ENCODE assay signal across 7 mouse cellular contexts in the genomic region with DNA sequence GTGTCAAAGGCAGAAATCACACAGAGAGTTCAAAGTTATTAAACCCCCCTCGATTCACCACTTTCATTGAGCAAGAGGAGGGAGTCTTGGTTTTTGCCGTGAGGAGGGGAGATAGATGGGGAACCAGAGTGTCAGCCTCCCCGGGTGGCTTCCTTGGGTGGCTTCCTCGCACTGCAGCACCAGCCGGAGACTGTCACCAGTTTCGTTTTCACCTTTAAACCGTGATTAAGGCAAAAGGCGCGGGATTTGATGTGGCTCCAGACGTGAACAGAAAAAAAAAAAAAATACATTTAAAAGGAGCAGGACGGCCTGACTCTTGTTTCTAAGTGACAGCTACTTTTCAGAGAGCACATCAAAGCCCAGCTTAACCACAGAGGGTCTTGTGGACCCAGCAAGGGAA. TPM values are rescaled to one million over a fixed set of nuclear protein-coding genes. Genes with fewer than 3 reads are reported as not detected.
DNase-seq lines count a peak whose midpoint lies in the region; ATAC-seq and TF ChIP-seq lines count a peak whose summit lies in the region.

No protein-coding gene starts in this region.

- no peak for TF ChIP-seq POLR2A in myocyte (IDR thresholded peaks at IDR 0.05; ENCODE audit: insufficient read length, low read depth)

- intact Hi-C loops in gastrocnemius, postnatal 36 days (cut with DNase I): no loop called here

- no peaks in the 10 kb centered on the region for H3K9me3 ChIP-seq in hindbrain, embryonic 11.5 days (ENCODE audit: control insufficient read depth, low read length)
- no peaks in the 10 kb centered on the region for H3K9me3 ChIP-seq in liver, embryonic 12.5 days (replicated peaks)

- H3K4me2 ChIP-seq in hindbrain, embryonic 11.5 days (replicated peaks; ENCODE audit: low read depth, low read length): peak overlapping the region; percentile 42
- H3K4me2 ChIP-seq in liver, embryonic 12.5 days: peak overlapping the region; percentile 74
- peak overlapping the region; percentile 58 for H3K4me2 ChIP-seq in myocyte (ENCODE audit: low read depth)

- ATAC-seq in hindbrain, embryonic 11.5 days (ENCODE audit: low FRiP score): peak; percentile 9; the same call in 1 of the 2 replicates
- no peak for ATAC-seq in liver, embryonic 12.5 days

- no peaks in the 10 kb centered on the region for H3K36me3 ChIP-seq in hindbrain, embryonic 11.5 days (ENCODE audit: control insufficient read depth, insufficient read depth, low read length)
- no peaks in the 10 kb centered on the region for H3K36me3 ChIP-seq in liver, embryonic 12.5 days
- H3K36me3 ChIP-seq in myocyte (ENCODE audit: control insufficient read depth, insufficient read depth): no peaks in the 10 kb centered on the region

- peak; percentile 88 for DNase-seq in MN1 (ENCODE audit: low spot score)
- DNase-seq in embryo, embryonic 10.5 days (ENCODE audit: low spot score): peak; percentile 51
- DNase-seq in hindbrain, embryonic 11.5 days (ENCODE audit: low spot score): peak; percentile 33
- DNase-seq in cerebellum, adult 11-12 months: no peak
- DNase-seq in gastrocnemius, postnatal 36 days: no peak

- H3K79me2 ChIP-seq in myocyte (ENCODE audit: control insufficient read depth, insufficient read depth): no peaks in the 10 kb centered on the region

- no peak overlapping the region for H3K27ac ChIP-seq in hindbrain, embryonic 11.5 days (ENCODE audit: low read depth, low read length)
- peak overlapping the region; percentile 56; the same call in 1 of the 2 replicates for H3K27ac ChIP-seq in liver, embryonic 12.5 days

- H3K4me3 ChIP-seq in hindbrain, embryonic 11.5 days (ENCODE audit: low read depth, low read length): no peak overlapping the region
- peak overlapping the region; percentile 46 for H3K4me3 ChIP-seq in liver, embryonic 12.5 days
- H3K4me3 ChIP-seq in myocyte: peak overlapping the region; percentile 18

- H3K4me1 ChIP-seq in hindbrain, embryonic 11.5 days (replicated peaks; ENCODE audit: control insufficient read depth, insufficient read depth, low read length): no peaks in the 10 kb centered on the region
- H3K4me1 ChIP-seq in liver, embryonic 12.5 days: peaks cover 20% of the 10 kb centered on the region

- peak overlapping the region; percentile 21; the same call in 1 of the 2 replicates for H3K9ac ChIP-seq in hindbrain, embryonic 11.5 days (ENCODE audit: low read depth, low read length)
- H3K9ac ChIP-seq in liver, embryonic 12.5 days: peak overlapping the region; percentile 37

- no peaks in the 10 kb centered on the region for H3K27me3 ChIP-seq in hindbrain, embryonic 11.5 days (ENCODE audit: control insufficient read depth, insufficient read depth, low read length)
- no peaks in the 10 kb centered on the region for H3K27me3 ChIP-seq in liver, embryonic 12.5 days (replicated peaks)
- H3K27me3 ChIP-seq in myocyte (ENCODE audit: control insufficient read depth, insufficient read depth, insufficient read length): no peaks in the 10 kb centered on the region

- WGBS in hindbrain, embryonic 11.5 days: 8% methylated on average over 11 of the region's 11 CpGs
- 5% methylated on average over 11 of the region's 11 CpGs for WGBS in liver, embryonic 12.5 days (ENCODE audit: insufficient replicate concordance)

- no peak overlapping the region for H3ac ChIP-seq in myocyte (ENCODE audit: control insufficient read depth, insufficient read length)

TF ChIP-seq in myocyte, 11 proteins besides CTCF, POLR2A, EP300 and RAD21:
- TF ChIP-seq MAX (IDR thresholded peaks at IDR 0.05; ENCODE audit: low read depth) (no peak), TCF12 (IDR thresholded peaks at IDR 0.05; ENCODE audit: insufficient read depth, poor library complexity, severe bottlenecking) (no peak), E2F4 (IDR thresholded peaks at IDR 0.05; ENCODE audit: insufficient read depth) (no peak), MYOD1 (IDR thresholded peaks at IDR 0.05; ENCODE audit: control insufficient read depth in 1 of 3, insufficient read length in 2 of 3, low read depth in 2 of 3) (no peak), CEBPB (IDR thresholded peaks at IDR 0.05; ENCODE audit: insufficient read depth, poor library complexity, severe bottlenecking) (no peak), REST (IDR thresholded peaks at IDR 0.05; ENCODE audit: insufficient read depth, insufficient read length) (no peak), SRF (IDR thresholded peaks at IDR 0.05; ENCODE audit: control insufficient read depth, insufficient read length, low read depth) (no peak), TCF3 (IDR thresholded peaks at IDR 0.05; ENCODE audit: insufficient read length, low read depth) (no peak), USF1 (IDR thresholded peaks at IDR 0.05; ENCODE audit: low read depth) (no peak), POLR2AphosphoS2 (IDR thresholded peaks at IDR 0.05; ENCODE audit: insufficient read length, low read depth) (no peak), MYOG (IDR thresholded peaks at IDR 0.05; ENCODE audit: control insufficient read depth in 1 of 3, insufficient read depth in 1 of 3, insufficient read length in 2 of 3, low read depth in 2 of 3) (no peak)

RNA-seq across cellular contexts. Expression of a gene that starts 58.5 kb away (rescaled TPM):
- polyA plus RNA-seq in hindbrain, embryonic 11.5 days (2014; fragmentation: Nextera tagmentation; extraction: Ambion mirVana): 41.3 and 48.3 TPM in 2 replicates
- polyA plus RNA-seq in liver, embryonic 12.5 days (2016; fragmentation: Nextera tagmentation; extraction: Ambion mirVana): 17.9 and 18.7 TPM in 2 replicates
- 21.6 TPM for polyA plus RNA-seq in myocyte (2012; fragmentation: generic; extraction: Trizol)
- total RNA-seq in gastrocnemius, postnatal 36 days (2021): 10 to 100 TPM; 16.4 to 17.4 TPM

Comparison
In these comparisons a context has a peak if more than half of its experiments do, and no peak if none do; other contexts are left out.
1. DNase-seq: peak in MN1 (single experiment), embryo, embryonic 10.5 days (single experiment) and hindbrain, embryonic 11.5 days (single experiment); none in cerebellum, adult 11-12 months (single experiment) and gastrocnemius, postnatal 36 days (0 of 2).
2. Peak in every context shown above with its lines, with median percentiles within 50 percentile points of each other: H3K4me2 ChIP-seq.